Mouse (Mus musculus) liver, embryonic 16.5 days (tissue): Measurements from ENCODE around the gene Rps21. TPM values are rescaled to one million over a fixed set of nuclear protein-coding genes. Genes with fewer than 3 reads are reported as not detected.
A peak's percentile ranks its signal among the peaks of the same experiment; 100 is the strongest.
"Not testable (repeated sequence)": the region's sequence is repeated elsewhere in the genome, so short reads cannot be mapped to it uniquely, and the experiment has no call there.

Experiments
- ATAC-seq: fragments of 200-750 bp; cut with Nextera tagmentation; 2 replicates; pipeline ENCODE4 v1.8.0; 2017; ENCODE audit warnings: low read depth, mild to moderate bottlenecking, moderate number of reproducible peaks, moderate library complexity
- H3K27ac ChIP-seq: fragments of 300-500 bp; sonication (generic); 2 replicates; pipeline ENCODE4 v1.5.1; 2014; ENCODE audit warnings: mild to moderate bottlenecking, low read length
- H3K27me3 ChIP-seq: fragments of 300-500 bp; sonication (generic); 2 replicates; pipeline ENCODE4 v1.6.1; 2014; ENCODE audit warnings: low read depth, low read length, mixed read lengths; ENCODE audit not compliant: control insufficient read depth, insufficient read depth
- H3K36me3 ChIP-seq: fragments of 300-500 bp; sonication (generic); 2 replicates; pipeline ENCODE4 v1.6.1; 2014; ENCODE audit warnings: mild to moderate bottlenecking; ENCODE audit not compliant: control insufficient read depth, insufficient read depth
- H3K4me1 ChIP-seq: fragments of 300-500 bp; sonication (generic); 2 replicates; pipeline ENCODE4 v1.6.1; 2014; ENCODE audit warnings: low read depth, low read length, mixed read lengths; ENCODE audit not compliant: control insufficient read depth
- H3K4me2 ChIP-seq: fragments of 300-500 bp; sonication (generic); 2 replicates; pipeline ENCODE4 v1.6.1; 2014; ENCODE audit warnings: low read depth, low read length, mixed read lengths
- H3K4me3 ChIP-seq: fragments of 300-500 bp; sonication (generic); 2 replicates; pipeline ENCODE4 v1.5.1; 2014; ENCODE audit warnings: low read depth, mild to moderate bottlenecking, low read length
- H3K9ac ChIP-seq: fragments of 300-500 bp; sonication (generic); 2 replicates; pipeline ENCODE4 v1.6.1; 2014; ENCODE audit warnings: low read depth, low read length
- H3K9me3 ChIP-seq: fragments of 300-500 bp; sonication (generic); replicated peaks from 2 replicates; pipeline ENCODE4 v1.6.1; 2016; ENCODE audit warnings: low read length; ENCODE audit not compliant: control insufficient read depth
- WGBS: fragments of 180-500 bp; shearing (Covaris S2); extraction: QIAGEN DNeasy Blood & Tissue Kit; methylation state at CpG from one replicate; pipeline ENCODE4 v1.1.7; 2014; ENCODE audit not compliant: insufficient replicate concordance; 5-methylcytosine and 5-hydroxymethylcytosine counted together
- polyA plus RNA-seq: library from polyadenylated mRNA; unstranded; fragments of >200 nt; fragmentation: Nextera tagmentation; extraction: Ambion mirVana; gene quantifications from 2 replicates; pipeline ENCODE4 v1.2.1, GENCODE M21; 2015

Rps21 gene
- polyA plus RNA-seq, 1 experiment from 2014 or later, result 262 TPM

GRCm38 (mm10) chr2:180259826-180260609 is 2.8 kb downstream of the Rps21 start:
- not testable (repeated sequence) for H3K9me3 ChIP-seq, ATAC-seq, H3K4me3 ChIP-seq, H3K36me3 ChIP-seq, H3K27me3 ChIP-seq, H3K27ac ChIP-seq, H3K4me2 ChIP-seq, H3K9ac ChIP-seq
- WGBS, result 61% methylated on average over 17 of the region's 17 CpGs
- H3K4me1 ChIP-seq, result peaks cover 18% of the 10 kb centered on the region

- no peaks in the 10 kb centered on the region for H3K27me3 ChIP-seq
- 53% methylated on average over 8 of the region's 8 CpGs for WGBS
- H3K27ac ChIP-seq, result no peak overlapping the region
- H3K9ac ChIP-seq, result no peak overlapping the region
- peaks cover 9% of the 10 kb centered on the region for H3K36me3 ChIP-seq
- no peak for ATAC-seq
- no peaks in the 10 kb centered on the region for H3K9me3 ChIP-seq
- no peak overlapping the region for H3K4me3 ChIP-seq
- no peak overlapping the region for H3K4me2 ChIP-seq
- H3K4me1 ChIP-seq, result peaks cover 16% of the 10 kb centered on the region
These were observed 3.7 kb downstream of the Rps21 start for GRCm38 (mm10) chr2:180260610-180261480.

- no peaks in the 10 kb centered on the region for H3K27me3 ChIP-seq
- peaks cover 9% of the 10 kb centered on the region for H3K36me3 ChIP-seq
- ATAC-seq, result no peak
These were observed 4.7 kb downstream of the Rps21 start for GRCm38 (mm10) chr2:180261901-180262300.

GRCm38 (mm10) chr2:180262441-180262840 is 5.3 kb downstream of the Rps21 start:
- no peak overlapping the region for H3K9ac ChIP-seq
- peaks cover 9% of the 10 kb centered on the region for H3K36me3 ChIP-seq
- no peaks in the 10 kb centered on the region for H3K27me3 ChIP-seq
- no peak overlapping the region for H3K4me3 ChIP-seq
- no peaks in the 10 kb centered on the region for H3K9me3 ChIP-seq
- ATAC-seq, result no peak
- peaks cover 8% of the 10 kb centered on the region for H3K4me1 ChIP-seq
- H3K4me2 ChIP-seq, result no peak overlapping the region
- no peak overlapping the region for H3K27ac ChIP-seq
- 55% methylated on average over 3 of the region's 3 CpGs for WGBS

More at GRCm38 (mm10) chr2:180261901-180262300, 4.7 kb downstream of the Rps21 start:
- H3K9me3 ChIP-seq, result no peaks in the 10 kb centered on the region
- no peak overlapping the region for H3K4me2 ChIP-seq
- no peak overlapping the region for H3K9ac ChIP-seq
- H3K4me1 ChIP-seq, result peaks cover 8% of the 10 kb centered on the region
- H3K27ac ChIP-seq, result no peak overlapping the region
- H3K4me3 ChIP-seq, result no peak overlapping the region
- WGBS, result 76% methylated on average over 7 of the region's 7 CpGs

GRCm38 (mm10) chr2:180262891-180263290 is 5.7 kb downstream of the Rps21 start:
- Histone ChIP-seq H3K27me3 (no peaks in the 10 kb centered on the region), H3K9me3 (no peaks in the 10 kb centered on the region), H3K27ac (no peak overlapping the region), H3K4me2 (no peak overlapping the region), H3K36me3 (peaks cover 9% of the 10 kb centered on the region), H3K4me3 (no peak overlapping the region), H3K9ac (no peak overlapping the region), H3K4me1 (peaks cover 6% of the 10 kb centered on the region)
- no peak for ATAC-seq
- 73% methylated on average over 10 of the region's 10 CpGs for WGBS

- Histone ChIP-seq H3K9me3 (no peaks in the 10 kb centered on the region), H3K4me3 (no peak overlapping the region), H3K4me1 (peaks cover 15% of the 10 kb centered on the region), H3K36me3 (peaks cover 3% of the 10 kb centered on the region; the same call in 1 of the 2 replicates), H3K4me2 (no peak overlapping the region), H3K27me3 (no peaks in the 10 kb centered on the region), H3K27ac (no peak overlapping the region), H3K9ac (no peak overlapping the region)
- WGBS, result 61% methylated on average over 2 of the region's 2 CpGs
- no peak for ATAC-seq
These were observed 10.8 kb downstream of the Rps21 start for GRCm38 (mm10) chr2:180267955-180268354.

GRCm38 (mm10) chr2:180269329-180269728 is 12.2 kb downstream of the Rps21 start:
- Histone ChIP-seq H3K27me3 (no peaks in the 10 kb centered on the region), H3K4me3 (no peak overlapping the region), H3K4me1 (peaks cover 20% of the 10 kb centered on the region), H3K27ac (no peak overlapping the region), H3K36me3 (no peaks in the 10 kb centered on the region), H3K9me3 (no peaks in the 10 kb centered on the region), H3K4me2 (no peak overlapping the region), H3K9ac (no peak overlapping the region)
- ATAC-seq, result no peak
- 76% methylated on average over 10 of the region's 10 CpGs for WGBS

- no peaks in the 10 kb centered on the region for H3K9me3 ChIP-seq
- peak overlapping the region; percentile 15 for H3K27ac ChIP-seq
- ATAC-seq, result no peak
- H3K9ac ChIP-seq, result no peak overlapping the region
- H3K36me3 ChIP-seq, result no peaks in the 10 kb centered on the region
- no peak overlapping the region for H3K4me3 ChIP-seq
- 64% methylated on average over 7 of the region's 7 CpGs for WGBS
- H3K4me1 ChIP-seq, result peaks cover 21% of the 10 kb centered on the region
- no peaks in the 10 kb centered on the region for H3K27me3 ChIP-seq
- no peak overlapping the region for H3K4me2 ChIP-seq
These were observed 13.5 kb downstream of the Rps21 start for GRCm38 (mm10) chr2:180270537-180271255.
